Mouse (Mus musculus): Measurements from ENCODE around the gene Fancd2os. TPM values are rescaled to one million over a fixed set of nuclear protein-coding genes. Genes with fewer than 3 reads are reported as not detected.

The Fancd2os gene
- not detected in 2 replicates for polyA plus RNA-seq (2012; ENCODE audit: low replicate concordance)

GRCm38 (mm10) chr6:113600543-113601139 is at the start of gene Fancd2os:
Fancd2os (minus strand) TSS chr6:113600715.

GRCm38 (mm10) chr6:113638302-113639040 is 38.0 kb upstream of the Fancd2os start, which contains the start of gene Irak2:
Irak2 (plus strand) TSS chr6:113638467.

GRCm38 (mm10) chr6:113623941-113624751 is 23.6 kb upstream of the Fancd2os start, which contains the start of gene Vhl:
Vhl (plus strand) TSS chr6:113623959.

GRCm38 (mm10) chr6:113604432-113605223 is 4.1 kb upstream of the Fancd2os start, which contains the start of gene Brk1:
Brk1 (plus strand) TSS chr6:113604772.

Other genes with a start within 250 kb of the Fancd2os start
- gene Tada3, start 222.8 kb downstream of the Fancd2os start, polyA plus RNA-seq (2012; ENCODE audit: low replicate concordance): 41.4 and 52.6 TPM in 2 replicates
- gene Arpc4, start 222.6 kb downstream of the Fancd2os start, polyA plus RNA-seq (2012; ENCODE audit: low replicate concordance): 409 and 484 TPM in 2 replicates
- gene Ttll3, start 211.5 kb downstream of the Fancd2os start, polyA plus RNA-seq (2012; ENCODE audit: low replicate concordance): 5.9 and 6.1 TPM in 2 replicates
- gene Rpusd3, start 181.4 kb downstream of the Fancd2os start, polyA plus RNA-seq (2012; ENCODE audit: low replicate concordance): 135 and 164 TPM in 2 replicates
- gene Cidec, start 165.0 kb downstream of the Fancd2os start, polyA plus RNA-seq (2012; ENCODE audit: low replicate concordance): not detected in 2 replicates
- 8.9 and 12.8 TPM in 2 replicates for gene Jagn1, start 158.1 kb downstream of the Fancd2os start, polyA plus RNA-seq (2012; ENCODE audit: low replicate concordance)
- gene Il17re, start 142.2 kb downstream of the Fancd2os start, polyA plus RNA-seq (2012; ENCODE audit: low replicate concordance): 0.08 TPM in 1 of 2 replicates, not detected in the other
- 2.5 and 3.0 TPM in 2 replicates for gene Il17rc, start 129.3 kb downstream of the Fancd2os start, polyA plus RNA-seq (2012; ENCODE audit: low replicate concordance)
- gene Creld1, start 117.4 kb downstream of the Fancd2os start, polyA plus RNA-seq (2012; ENCODE audit: low replicate concordance): 25.7 and 65.0 TPM in 2 replicates
- 0.06 TPM in 1 of 2 replicates, not detected in the other for gene Prrt3, start 98.8 kb downstream of the Fancd2os start, polyA plus RNA-seq (2012; ENCODE audit: low replicate concordance)
- 54.1 and 74.3 TPM in 2 replicates for gene Emc3, start 69.1 kb downstream of the Fancd2os start, polyA plus RNA-seq (2012; ENCODE audit: low replicate concordance)
- 0.74 and 3.2 TPM in 2 replicates for gene Fancd2, start 69.0 kb downstream of the Fancd2os start, polyA plus RNA-seq (2012; ENCODE audit: low replicate concordance)
- 7.0 and 22.1 TPM in 2 replicates for gene Brk1, start 4.1 kb upstream of the Fancd2os start, polyA plus RNA-seq (2012; ENCODE audit: low replicate concordance)
- 6.5 and 10.1 TPM in 2 replicates for gene Vhl, start 23.2 kb upstream of the Fancd2os start, polyA plus RNA-seq (2012; ENCODE audit: low replicate concordance)
- gene Irak2, start 37.8 kb upstream of the Fancd2os start, polyA plus RNA-seq (2012; ENCODE audit: low replicate concordance): 57.1 and 103 TPM in 2 replicates
- gene Tatdn2, start 96.3 kb upstream of the Fancd2os start, polyA plus RNA-seq (2012; ENCODE audit: low replicate concordance): 46.3 and 62.3 TPM in 2 replicates
- gene Ghrl, start 119.2 kb upstream of the Fancd2os start, polyA plus RNA-seq (2012; ENCODE audit: low replicate concordance): not detected in 2 replicates
- 10.2 and 29.8 TPM in 2 replicates for gene Sec13, start 140.0 kb upstream of the Fancd2os start, polyA plus RNA-seq (2012; ENCODE audit: low replicate concordance)

Measured in leukemia stem cell, adult 10-12 weeks (primary cell).